ENCODE assay signal across 19 mouse cellular contexts in the genomic region with DNA sequence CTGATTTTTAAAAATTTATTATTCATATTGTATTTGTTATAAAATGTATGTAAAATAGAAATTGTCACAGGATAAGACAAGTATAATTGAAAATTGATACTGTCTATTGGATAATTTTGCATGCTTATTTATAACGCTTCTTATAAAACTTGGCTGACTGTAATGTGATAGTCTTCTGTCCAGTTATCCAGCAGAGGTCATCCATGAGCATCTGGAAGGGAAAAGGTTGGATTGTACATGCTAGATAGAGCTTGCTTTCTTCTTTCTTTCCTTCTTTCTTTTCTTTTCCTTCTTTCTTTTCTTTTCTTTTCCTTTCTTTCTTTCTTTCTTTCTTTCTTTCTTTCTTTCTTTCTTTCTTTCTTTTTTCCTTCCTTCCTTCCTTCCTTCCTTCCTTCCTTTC. TPM values are rescaled to one million over a fixed set of nuclear protein-coding genes. Genes with fewer than 3 reads are reported as not detected.
A peak's percentile ranks its signal among the peaks of the same experiment; 100 is the strongest.
DNase-seq lines count a peak whose midpoint lies in the region; ATAC-seq and TF ChIP-seq lines count a peak whose summit lies in the region.
"Had no signal": no experiment of that assay in that cellular context is flagged by ENCODE, and none has a peak within 500 bp of the region (broad histone marks: within the 10 kb centered on the region; RNA-seq: fewer than 3 reads in every experiment).

No protein-coding gene starts in this region.

- no peaks in the 10 kb centered on the region for H3K4me1 ChIP-seq in forebrain, postnatal 0 days (ENCODE audit: insufficient read depth)
- H3K4me1 ChIP-seq in forebrain, embryonic 10.5 days = peaks cover 14% of the 10 kb centered on the region
- H3K4me1 ChIP-seq: embryonic facial prominence, embryonic 15.5 days had no signal

- no peak for ATAC-seq in forebrain, postnatal 0 days

- no peak for DNase-seq in forebrain, postnatal 0 days
- DNase-seq in forebrain, embryonic 10.5 days (ENCODE audit: extremely low spot score, low spot score) = no peak
- DNase-seq in layer of hippocampus, adult 2 months (ENCODE audit: low spot score in 2 of 2) = no peak
- DNase-seq in layer of hippocampus, postnatal 36 days = no peak
- DNase-seq in 3T3-L1 (ENCODE audit: low read depth, low spot score) (peak; percentile 76), adipocyte (ENCODE audit: low spot score) (peak; percentile 65)
- no peak for DNase-seq in right cerebral cortex, postnatal 14 days
- no peak for DNase-seq in adrenal gland, postnatal 25 days
- DNase-seq: adrenal gland, postnatal 14 days; B cell, adult 2 months; cerebellum, postnatal 10 days; heart, adult 11 months; heart, postnatal 10 days; thymus, adult 18-20 months had no signal

- no peak overlapping the region for H3K9ac ChIP-seq in forebrain, postnatal 0 days
- H3K9ac ChIP-seq: embryonic facial prominence, embryonic 15.5 days; forebrain, embryonic 12.5 days; hindbrain, embryonic 15.5 days; limb, embryonic 15.5 days had no signal

- 77% methylated on average over 1 of the region's 1 CpGs for WGBS in forebrain, postnatal 0 days
- 77% methylated on average over 1 of the region's 1 CpGs for whole genome bisulfite sequencing in forebrain, embryonic 10.5 days

- no peak overlapping the region for H3K27ac ChIP-seq in forebrain, postnatal 0 days (ENCODE audit: low read depth, low read length)
- H3K27ac ChIP-seq in forebrain, embryonic 10.5 days = no peak overlapping the region
- no peak overlapping the region for H3K27ac ChIP-seq in layer of hippocampus, adult 2 months
- H3K27ac ChIP-seq: embryonic facial prominence, embryonic 15.5 days; forebrain, embryonic 12.5 days; hindbrain, embryonic 15.5 days; limb, embryonic 15.5 days; midbrain, embryonic 10.5 days had no signal

- no peaks in the 10 kb centered on the region for H3K36me3 ChIP-seq in forebrain, postnatal 0 days (ENCODE audit: insufficient read depth)
- no peaks in the 10 kb centered on the region for H3K36me3 ChIP-seq in forebrain, embryonic 10.5 days (replicated peaks)
- H3K36me3 ChIP-seq: embryonic facial prominence, embryonic 15.5 days; forebrain, embryonic 12.5 days; hindbrain, embryonic 15.5 days; limb, embryonic 15.5 days; midbrain, embryonic 10.5 days had no signal

- no peaks in the 10 kb centered on the region for H3K27me3 ChIP-seq in forebrain, postnatal 0 days (ENCODE audit: insufficient read depth, low read length)
- H3K27me3 ChIP-seq in forebrain, embryonic 10.5 days (ENCODE audit: poor library complexity, severe bottlenecking) = no peaks in the 10 kb centered on the region
- H3K27me3 ChIP-seq: embryonic facial prominence, embryonic 15.5 days; forebrain, embryonic 12.5 days; hindbrain, embryonic 15.5 days; limb, embryonic 15.5 days had no signal

- no peak overlapping the region for H3K4me2 ChIP-seq in forebrain, postnatal 0 days (ENCODE audit: low read depth)
- H3K4me2 ChIP-seq: embryonic facial prominence, embryonic 15.5 days; forebrain, embryonic 12.5 days; hindbrain, embryonic 15.5 days; limb, embryonic 15.5 days had no signal

- TF ChIP-seq CTCF in forebrain, postnatal 0 days (IDR thresholded peaks at IDR 0.05; ENCODE audit: low read depth) = peak; percentile 33
- TF ChIP-seq CTCF in layer of hippocampus, adult 2 months (conservative IDR thresholded peaks at IDR 0.05) = peak; percentile 38

- H3K9me3 ChIP-seq in forebrain, postnatal 0 days (ENCODE audit: low read length) = 0 out of 2 replicates have a peak, but pooled peaks cover 4% of the 10 kb centered on the region
- H3K9me3 ChIP-seq in forebrain, embryonic 10.5 days = 0 out of 2 replicates have a peak, but pooled peaks cover 6% of the 10 kb centered on the region
- H3K9me3 ChIP-seq: embryonic facial prominence, embryonic 15.5 days; limb, embryonic 15.5 days had no signal

- no peak overlapping the region for H3K4me3 ChIP-seq in forebrain, postnatal 0 days (ENCODE audit: low read depth, low read length)
- H3K4me3 ChIP-seq in forebrain, embryonic 10.5 days = no peak overlapping the region
- no peak overlapping the region for H3K4me3 ChIP-seq in layer of hippocampus, adult 2 months
- H3K4me3 ChIP-seq: embryonic facial prominence, embryonic 15.5 days; forebrain, embryonic 12.5 days; hindbrain, embryonic 15.5 days; limb, embryonic 15.5 days had no signal

RNA-seq across cellular contexts. Expression of a gene that starts 2.0 kb away (rescaled TPM):
- total RNA-seq in forebrain, postnatal 0 days (2014; rRNA removed) = 3.7 and 4.6 TPM in 2 replicates
- polyA plus RNA-seq in forebrain, postnatal 0 days (2015; fragmentation: Nextera tagmentation; extraction: Ambion mirVana) = 1.9 and 2.0 TPM in 2 replicates
- polyA plus RNA-seq in forebrain, embryonic 10.5 days (2016; fragmentation: Nextera tagmentation; extraction: Ambion mirVana) = 3.1 and 3.3 TPM in 2 replicates
- total RNA-seq in layer of hippocampus, adult 2 months (2021) = 1 to 10 TPM; 7.0 to 7.3 TPM
- total RNA-seq in layer of hippocampus, postnatal 36 days (2021) = 1 to 10 TPM; 6.2 to 8.9 TPM
- 7.8 and 8.4 TPM in 2 replicates for total RNA-seq in adrenal gland, postnatal 25 days (2021)

Comparison
In these comparisons a context has a peak if more than half of its experiments do, and no peak if none do; other contexts are left out.
1. DNase-seq: peak in 3T3-L1 (single experiment) and adipocyte (single experiment); none in forebrain, postnatal 0 days (single experiment), forebrain, embryonic 10.5 days (single experiment), layer of hippocampus, adult 2 months (0 of 2), layer of hippocampus, postnatal 36 days (0 of 2), right cerebral cortex, postnatal 14 days (single experiment) and adrenal gland, postnatal 25 days (single experiment).